Mouse (Mus musculus): ENCODE data around the gene Saa4.
"Not testable (repeated sequence)": the region's sequence is repeated elsewhere in the genome, so short reads cannot be mapped to it uniquely, and the experiment has no call there.

Saa4 gene

DNA sequence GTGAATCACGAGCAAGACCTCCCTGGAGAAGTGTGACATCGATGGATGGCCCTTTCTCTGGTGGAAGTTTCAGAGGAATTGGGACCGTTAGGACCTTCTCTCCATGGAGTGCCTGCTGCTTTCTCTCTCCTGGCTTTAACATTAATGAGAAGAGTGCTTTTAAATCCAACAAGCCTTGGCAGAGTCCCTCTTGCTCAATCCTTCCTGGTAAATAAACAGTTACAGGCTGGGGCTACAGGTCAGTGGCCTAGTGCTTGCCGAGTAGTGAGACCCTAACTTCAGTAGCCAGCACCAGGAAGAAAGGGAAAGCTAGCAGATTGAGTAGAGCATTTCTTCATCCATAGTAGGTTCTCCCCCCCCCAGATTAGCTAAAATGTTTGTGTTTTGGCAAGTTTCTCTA, at the start of gene Saa4:
Saa4 (minus strand) TSS at position 146 of the 400 bp plus-strand sequence.
- in situ Hi-C loops (cut with MboI, MseI) = no loop called here

DNA sequence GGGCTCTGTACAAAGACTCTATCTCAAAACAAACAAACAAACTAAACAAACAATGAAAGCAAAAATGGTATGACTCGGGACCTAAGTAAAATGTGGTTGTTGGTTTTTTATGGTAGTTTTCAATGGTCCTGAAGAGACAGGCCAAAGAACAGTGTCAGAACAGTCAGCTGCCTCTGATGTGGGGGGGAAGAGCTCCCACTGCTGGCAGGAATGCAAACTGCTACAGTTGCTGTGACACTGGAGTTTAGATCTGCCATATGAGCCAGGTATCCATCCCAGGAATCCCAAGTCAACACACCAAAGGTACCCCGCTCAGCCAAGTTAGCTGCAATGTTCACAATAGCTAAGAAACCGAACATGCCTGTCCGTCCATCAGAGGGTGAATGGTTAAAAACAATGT, 38.3 kb upstream of the Saa4 start:
- in situ Hi-C loops (cut with MboI, MseI) = no loop called here

DNA sequence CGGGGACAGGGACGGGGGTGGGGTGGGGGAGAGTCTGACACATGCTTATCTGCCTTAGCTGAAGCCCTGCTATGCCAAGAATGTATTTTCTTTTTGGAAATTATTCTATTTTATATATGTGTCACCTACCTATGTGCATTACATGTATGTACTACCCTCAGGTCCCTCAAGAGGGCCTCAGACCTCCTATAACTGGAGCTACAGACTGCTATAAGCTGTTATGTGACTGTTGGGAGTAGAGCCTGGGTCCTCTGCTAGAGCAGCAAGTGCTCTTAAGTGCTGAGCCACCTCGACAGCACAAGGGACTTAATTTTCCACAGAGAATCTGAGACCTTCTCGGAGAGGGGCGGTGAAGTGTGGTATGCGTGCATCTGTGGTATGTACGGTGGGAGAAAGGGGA, 36.0 kb upstream of the Saa4 start:
- in situ Hi-C loops (cut with MboI, MseI) = no loop called here

DNA sequence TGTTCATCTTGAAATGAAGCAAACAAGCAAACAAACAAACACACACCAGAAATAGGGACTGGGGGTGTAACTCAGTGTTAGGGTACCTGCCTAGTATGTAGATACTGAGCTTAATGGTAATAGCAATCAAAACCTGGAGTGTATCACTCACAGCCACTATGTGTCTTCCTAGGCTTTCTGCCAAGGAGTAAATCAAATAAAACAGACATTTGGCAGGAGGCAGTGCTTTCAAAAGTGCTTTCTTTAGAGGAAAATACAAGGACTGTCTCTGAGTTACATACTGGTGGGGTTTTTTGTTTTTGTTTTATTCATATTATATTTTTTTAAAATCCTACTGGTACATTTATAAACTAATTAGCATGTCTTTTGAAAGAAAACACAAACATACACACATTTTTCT, 35.0 kb upstream of the Saa4 start:
- in situ Hi-C loops (cut with MboI, MseI) = no loop called here

DNA sequence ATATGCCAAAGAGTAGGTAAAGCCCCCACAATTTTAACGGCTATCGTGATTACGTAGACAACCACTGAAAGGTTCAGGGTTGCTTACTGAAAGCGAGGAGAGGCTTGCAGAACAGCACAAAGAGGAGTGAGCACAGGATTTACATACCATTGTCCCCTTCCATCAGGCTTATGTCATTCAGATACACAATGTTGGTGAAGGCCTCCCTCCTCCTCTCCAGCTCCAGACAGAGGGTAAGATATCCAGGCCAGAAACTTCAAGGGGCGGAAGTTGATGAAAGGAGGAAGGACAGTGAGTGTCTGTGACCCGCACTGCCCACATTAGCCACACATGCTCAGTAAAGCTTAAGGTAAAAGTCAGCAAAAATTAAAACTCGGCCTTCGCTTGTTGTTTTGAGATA, 32.3 kb upstream of the Saa4 start:
- in situ Hi-C loops (cut with MboI, MseI) = no loop called here

GRCm38 (mm10) chr7:46762601-46763000, 30.2 kb upstream of the Saa4 start:
- in situ Hi-C loops (cut with MboI, MseI) = no loop called here

DNA sequence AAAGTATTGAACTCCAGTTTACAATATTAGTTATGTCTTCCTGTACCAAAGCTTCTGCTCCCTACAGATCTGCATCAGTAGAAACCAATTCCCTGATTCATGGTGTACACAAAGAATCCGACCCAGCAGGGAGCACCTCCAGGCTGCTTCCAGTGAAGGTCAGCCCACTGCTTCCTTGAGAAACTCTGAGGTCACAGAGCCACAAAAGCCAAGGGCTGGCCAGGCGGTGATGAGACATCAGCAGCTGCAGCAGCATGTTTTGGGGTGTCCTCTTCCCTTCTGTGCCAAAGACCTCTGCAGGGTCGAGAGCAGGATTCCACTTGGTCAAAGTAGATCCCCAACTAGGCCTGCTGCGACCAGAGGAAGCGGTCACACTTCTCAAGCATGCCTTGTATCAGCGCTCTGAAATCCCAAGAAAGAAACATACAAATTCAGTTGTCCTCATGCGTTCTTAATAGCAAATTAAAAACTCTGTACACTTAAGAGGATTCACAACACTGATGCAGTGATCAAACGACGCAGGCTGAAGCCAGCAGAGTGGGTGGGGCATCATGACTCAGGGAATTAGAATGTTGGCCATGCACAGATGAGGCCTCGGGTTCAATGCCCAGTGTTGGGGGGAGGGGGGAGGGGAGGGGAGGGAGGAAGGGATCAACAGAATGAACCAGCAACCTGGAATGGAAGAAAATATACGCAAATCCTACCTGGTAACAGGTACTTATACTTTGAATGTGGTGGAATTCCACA, 28.8 kb upstream of the Saa4 start:
- in situ Hi-C loops (cut with MboI, MseI) = no loop called here

- in situ Hi-C loops (cut with MboI, MseI) = no loop called here
Observed at GRCm38 (mm10) chr7:46751490-46751889, 19.1 kb upstream of the Saa4 start, which contains the start of gene Saa2. Saa2 (plus strand) TSS chr7:46751790.

DNA sequence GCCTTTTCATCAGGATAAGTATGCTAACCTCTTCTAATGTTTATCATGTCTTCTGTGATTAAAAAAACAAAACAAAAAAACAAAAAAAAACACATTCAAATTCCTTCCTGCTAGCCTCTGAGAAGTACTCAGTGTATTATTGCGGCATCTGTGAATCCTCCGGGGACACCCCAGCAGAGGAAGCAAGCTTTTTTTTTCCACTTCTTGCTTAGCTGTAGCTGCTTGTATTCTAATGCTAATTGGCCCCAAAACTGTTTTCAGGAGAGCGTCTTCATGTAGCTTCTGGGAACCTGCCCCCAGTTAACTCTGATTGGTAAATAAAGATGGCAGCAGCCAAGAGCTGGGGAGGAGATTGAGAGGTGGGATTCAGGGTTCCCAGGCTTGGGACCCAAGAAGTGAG, 16.1 kb upstream of the Saa4 start:
- in situ Hi-C loops (cut with MboI, MseI) = no loop called here

- in situ Hi-C loops (cut with MboI, MseI) = no loop called here
Observed at GRCm38 (mm10) chr7:46746381-46746780, 14.0 kb upstream of the Saa4 start.

- in situ Hi-C loops (cut with MboI, MseI) = no loop called here
Observed at GRCm38 (mm10) chr7:46745816-46746215, 13.4 kb upstream of the Saa4 start.

GRCm38 (mm10) chr7:46742880-46743279, 10.5 kb upstream of the Saa4 start, which contains the start of gene Saa1:
Saa1 (minus strand) TSS chr7:46742980.
- in situ Hi-C loops (cut with MboI, MseI) = not testable (repeated sequence)

GRCm38 (mm10) chr7:46740041-46740440, 7.6 kb upstream of the Saa4 start:
- in situ Hi-C loops (cut with MboI, MseI) = not testable (repeated sequence)

DNA sequence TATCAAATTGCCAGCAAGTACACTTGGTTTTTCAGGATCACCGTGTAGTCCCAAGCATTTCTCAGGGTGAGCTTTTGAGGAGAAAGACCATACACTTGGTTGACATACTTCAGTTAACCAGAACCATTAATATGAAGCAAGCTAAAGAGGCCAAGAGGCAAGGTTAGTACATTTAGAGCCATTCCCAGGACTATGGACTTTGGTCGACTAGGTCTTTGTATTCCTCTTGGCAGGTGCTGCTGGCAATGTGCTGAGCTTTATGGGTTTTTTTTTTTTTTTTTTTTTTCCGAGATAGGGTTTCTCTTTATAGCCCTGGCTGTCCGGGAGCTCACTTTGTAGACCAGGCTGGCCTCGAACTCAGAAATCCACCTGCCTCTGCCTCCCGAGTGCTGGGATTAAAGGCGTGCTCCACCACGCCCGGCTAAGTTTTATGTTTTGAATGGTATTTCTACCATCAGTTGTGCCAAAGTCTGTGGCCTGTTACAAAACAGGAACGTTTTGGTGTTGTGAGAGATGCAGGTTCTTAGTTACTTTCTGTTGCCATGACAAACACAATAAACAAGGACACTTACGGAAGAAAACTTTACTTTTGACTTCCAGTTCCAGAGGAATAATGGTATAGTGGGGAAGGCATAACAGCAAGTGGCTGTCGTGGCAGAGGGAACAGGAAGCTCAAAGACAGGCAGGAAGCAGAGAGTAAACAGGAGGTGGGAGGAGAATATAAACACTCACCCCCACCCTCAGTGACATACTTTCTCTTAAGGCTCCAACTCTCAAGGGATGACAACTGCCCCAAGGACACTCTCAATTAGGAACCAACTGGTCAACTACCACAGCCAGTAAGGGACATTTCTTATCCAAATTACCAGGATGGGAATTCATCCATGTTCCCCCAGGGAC, 6.4 kb upstream of the Saa4 start:
- in situ Hi-C loops (cut with MboI, MseI) = loop anchor here (5.0 kb wide), 1 partner anchor 582 kb away; no protein-coding TSS in a partner anchor

- in situ Hi-C loops (cut with MboI, MseI) = loop anchor here (5.0 kb wide), 1 partner anchor 578 kb away; no protein-coding TSS in a partner anchor
Observed at GRCm38 (mm10) chr7:46734983-46735382, 2.6 kb upstream of the Saa4 start.

- in situ Hi-C loops (cut with MboI, MseI) = no loop called here
Observed at GRCm38 (mm10) chr7:46727584-46727983, 4.8 kb downstream of the Saa4 start.

GRCm38 (mm10) chr7:46724396-46724795, 8.0 kb downstream of the Saa4 start:
- in situ Hi-C loops (cut with MboI, MseI) = no loop called here

DNA sequence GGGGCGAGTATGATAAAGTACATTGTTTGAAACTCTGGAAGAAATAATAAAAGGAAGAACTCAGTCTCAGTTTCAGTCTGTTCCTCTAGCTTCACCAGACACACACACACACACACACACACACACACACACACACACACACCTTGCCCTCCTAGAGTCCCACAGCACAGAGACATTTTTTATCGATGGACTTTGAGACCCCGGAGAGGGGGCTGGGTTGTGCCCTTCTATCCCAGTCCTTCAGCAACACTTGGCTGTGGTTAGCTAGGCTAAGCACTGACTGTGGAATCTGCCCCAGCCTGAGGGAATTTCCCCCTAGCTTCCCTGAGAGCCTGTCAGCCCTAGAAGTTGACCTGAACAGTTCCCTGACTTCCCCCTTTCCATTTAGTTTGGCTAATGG, 8.6 kb downstream of the Saa4 start:
- in situ Hi-C loops (cut with MboI, MseI) = no loop called here

- in situ Hi-C loops (cut with MboI, MseI) = no loop called here
Observed at GRCm38 (mm10) chr7:46723354-46723753, 9.0 kb downstream of the Saa4 start.

- in situ Hi-C loops (cut with MboI, MseI) = no loop called here
Observed at GRCm38 (mm10) chr7:46720460-46720859, 11.9 kb downstream of the Saa4 start.

DNA sequence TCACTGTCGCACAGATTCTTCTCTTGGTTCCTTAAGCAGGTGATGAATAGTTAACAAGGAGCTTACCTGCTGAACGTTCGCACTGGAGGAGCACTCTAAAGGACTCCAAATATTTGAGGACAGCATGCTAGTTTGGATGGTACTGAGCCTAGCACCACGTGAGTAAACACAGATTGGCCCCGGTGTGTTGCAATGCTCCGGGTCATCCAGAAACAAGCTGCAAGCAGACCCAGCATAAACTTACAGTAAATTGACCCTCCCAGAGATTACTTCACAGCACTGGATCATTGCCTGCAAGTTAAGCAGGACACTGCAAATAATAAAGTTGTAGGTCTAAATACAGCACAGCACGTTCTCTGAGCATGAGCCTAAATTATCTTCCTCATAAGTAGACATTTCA, 12.9 kb downstream of the Saa4 start:
- in situ Hi-C loops (cut with MboI, MseI) = loop anchor here (10.0 kb wide), 1 partner anchor 1985 kb away; no protein-coding TSS in a partner anchor

DNA sequence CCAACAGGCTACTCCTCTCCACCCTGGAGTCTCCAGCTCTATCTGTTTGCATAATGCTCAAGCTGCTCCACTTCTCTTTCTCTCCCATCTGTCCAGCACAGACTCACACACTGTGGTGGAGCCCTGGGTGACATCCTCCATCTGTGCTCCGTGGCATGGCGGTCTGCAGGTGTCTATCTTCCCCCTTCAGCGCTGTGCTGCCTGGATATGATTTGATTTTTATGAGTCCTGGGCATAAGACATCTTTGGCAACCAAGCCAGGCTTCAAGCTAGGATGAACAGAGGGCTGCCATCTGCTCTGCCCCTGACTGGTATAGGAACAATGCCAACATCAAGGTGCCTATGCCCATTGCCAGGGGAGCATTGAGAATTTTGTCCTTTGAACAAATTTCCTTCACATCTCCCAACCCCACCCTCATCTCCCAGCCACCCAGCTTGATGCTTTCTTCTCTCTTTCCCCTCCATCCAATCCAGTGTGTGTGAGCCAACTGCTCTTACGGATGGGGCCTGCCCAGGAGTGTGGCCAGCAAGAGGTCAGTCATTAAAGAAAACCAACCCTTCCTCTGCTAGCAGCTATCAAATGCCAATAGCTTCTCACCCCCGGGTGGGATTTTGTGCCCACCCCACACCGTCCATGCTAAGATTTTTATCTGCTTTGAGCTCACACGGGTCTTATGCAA, 13.7 kb downstream of the Saa4 start:
- in situ Hi-C loops (cut with MboI, MseI) = loop anchor here (10.0 kb wide), 1 partner anchor 1984 kb away; no protein-coding TSS in a partner anchor
